Mouse (Mus musculus): Measurements from ENCODE around the gene Cdk9.

DNA sequence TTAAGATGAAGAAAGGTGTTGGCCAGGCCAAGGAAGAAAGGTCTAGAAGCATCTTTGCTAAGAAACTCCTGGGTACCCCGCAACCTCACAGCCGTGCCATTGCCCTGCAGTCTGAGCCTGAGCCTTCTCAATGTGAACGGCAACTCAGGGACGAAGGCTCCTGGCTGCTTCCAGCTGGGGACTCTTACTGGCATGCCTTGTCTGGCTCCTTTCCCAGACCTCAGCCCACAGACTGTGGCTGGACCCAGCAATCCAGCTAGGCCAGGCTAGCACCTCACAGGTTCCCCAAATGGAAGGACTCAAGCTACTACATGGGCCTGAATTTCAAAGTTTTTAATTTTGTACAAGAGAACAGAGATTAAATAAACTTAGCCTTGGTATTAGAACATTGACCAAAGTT lies 49.0 kb upstream of the Cdk9 start:
- TF ChIP-seq CTCF (IDR thresholded peaks at IDR 0.05; ENCODE audit: borderline replicate concordance, extremely low read depth, insufficient read depth, insufficient read length), result no peak
- no peak for TF ChIP-seq POLR2A (IDR thresholded peaks at IDR 0.05; ENCODE audit: borderline replicate concordance, extremely low read depth, insufficient read depth, insufficient read length, poor library complexity, severe bottlenecking)
